Mouse (Mus musculus): Measurements from ENCODE around the gene Lrrc15.

- TF ChIP-seq GATA1 (IDR thresholded peaks at IDR 0.05; ENCODE audit: borderline replicate concordance, low read length) (no peak), FLI1 (IDR thresholded peaks at IDR 0.05; ENCODE audit: low read length) (no peak)
Measured at GRCm38 (mm10) chr16:30314236-30314635, 31.2 kb upstream of the Lrrc15 start.

All from megakaryocyte, embryonic 14.5 days (primary cell).